Mouse (Mus musculus): ENCODE measurements around the gene Odf4. TPM values are rescaled to one million over a fixed set of nuclear protein-coding genes. Genes with fewer than 3 reads are reported as not detected.

Gene Odf4
- polyA plus RNA-seq, 1 experiment from 2014 or later: not detected

GRCm38 (mm10) chr11:68956107-68956506, 29.2 kb upstream of the Odf4 start:
- Histone ChIP-seq H3K36me3 (ENCODE audit: control insufficient read depth, insufficient read depth, low read length) (no peaks in the 10 kb centered on the region), H3K4me2 (ENCODE audit: low read depth, low read length, severe bottlenecking) (no peak overlapping the region), H3K9ac (ENCODE audit: low read length) (no peak overlapping the region), H3K27me3 (ENCODE audit: control insufficient read depth, insufficient read depth, low read length) (peaks cover 23% of the 10 kb centered on the region), H3K9me3 (ENCODE audit: control insufficient read depth, low read length) (no peaks in the 10 kb centered on the region), H3K4me3 (ENCODE audit: low read depth, low read length) (no peak overlapping the region), H3K27ac (ENCODE audit: low read depth, low read length) (no peak overlapping the region), H3K4me1 (replicated peaks; ENCODE audit: control insufficient read depth, insufficient read depth, low read length) (peaks cover 5% of the 10 kb centered on the region; the same call in 1 of the 2 replicates)
- no peak for ATAC-seq (replicated peaks; ENCODE audit: low FRiP score)
- no peak for DNase-seq (ENCODE audit: low spot score)
- WGBS: 51% methylated on average over 3 of the region's 3 CpGs

GRCm38 (mm10) chr11:68955473-68955872, 28.6 kb upstream of the Odf4 start:
- Histone ChIP-seq H3K4me2 (ENCODE audit: low read depth, low read length, severe bottlenecking) (peak overlapping the region; percentile 68; the same call in 1 of the 2 replicates), H3K4me3 (ENCODE audit: low read depth, low read length) (peak overlapping the region; percentile 33; the same call in 1 of the 2 replicates), H3K36me3 (ENCODE audit: control insufficient read depth, insufficient read depth, low read length) (no peaks in the 10 kb centered on the region), H3K27me3 (ENCODE audit: control insufficient read depth, insufficient read depth, low read length) (peaks cover 23% of the 10 kb centered on the region), H3K27ac (ENCODE audit: low read depth, low read length) (no peak overlapping the region), H3K9me3 (ENCODE audit: control insufficient read depth, low read length) (no peaks in the 10 kb centered on the region), H3K9ac (ENCODE audit: low read length) (no peak overlapping the region), H3K4me1 (replicated peaks; ENCODE audit: control insufficient read depth, insufficient read depth, low read length) (peaks cover 5% of the 10 kb centered on the region; the same call in 1 of the 2 replicates)
- WGBS: 71% methylated on average over 5 of the region's 5 CpGs
- ATAC-seq (replicated peaks; ENCODE audit: low FRiP score) (no peak), DNase-seq (ENCODE audit: low spot score) (no peak)

GRCm38 (mm10) chr11:68954408-68954807, 27.5 kb upstream of the Odf4 start:
- no peak for ATAC-seq (replicated peaks; ENCODE audit: low FRiP score)
- peak; percentile 62 for DNase-seq (ENCODE audit: low spot score)
- peaks cover 23% of the 10 kb centered on the region for H3K27me3 ChIP-seq (ENCODE audit: control insufficient read depth, insufficient read depth, low read length)
- H3K9me3 ChIP-seq (ENCODE audit: control insufficient read depth, low read length): no peaks in the 10 kb centered on the region
- peak overlapping the region; percentile 61 for H3K9ac ChIP-seq (ENCODE audit: low read length)
- no peaks in the 10 kb centered on the region for H3K36me3 ChIP-seq (ENCODE audit: control insufficient read depth, insufficient read depth, low read length)
- peak overlapping the region; percentile 33 for H3K4me3 ChIP-seq (ENCODE audit: low read depth, low read length)
- H3K4me2 ChIP-seq (ENCODE audit: low read depth, low read length, severe bottlenecking): peak overlapping the region; percentile 68
- WGBS: 1% methylated on average over 17 of the region's 17 CpGs
- H3K27ac ChIP-seq (ENCODE audit: low read depth, low read length): no peak overlapping the region
- H3K4me1 ChIP-seq (replicated peaks; ENCODE audit: control insufficient read depth, insufficient read depth, low read length): peaks cover 5% of the 10 kb centered on the region; the same call in 1 of the 2 replicates

- peak overlapping the region; percentile 68 for H3K4me2 ChIP-seq (ENCODE audit: low read depth, low read length, severe bottlenecking)
- peak overlapping the region; percentile 33; the same call in 1 of the 2 replicates for H3K4me3 ChIP-seq (ENCODE audit: low read depth, low read length)
- H3K4me1 ChIP-seq (replicated peaks; ENCODE audit: control insufficient read depth, insufficient read depth, low read length): peaks cover 5% of the 10 kb centered on the region; the same call in 1 of the 2 replicates
- no peaks in the 10 kb centered on the region for H3K36me3 ChIP-seq (ENCODE audit: control insufficient read depth, insufficient read depth, low read length)
- DNase-seq (ENCODE audit: low spot score) (peak; percentile 57), ATAC-seq (replicated peaks; ENCODE audit: low FRiP score) (no peak)
- no peaks in the 10 kb centered on the region for H3K9me3 ChIP-seq (ENCODE audit: control insufficient read depth, low read length)
- H3K9ac ChIP-seq (ENCODE audit: low read length): no peak overlapping the region; the same call in 1 of the 2 replicates
- peaks cover 23% of the 10 kb centered on the region for H3K27me3 ChIP-seq (ENCODE audit: control insufficient read depth, insufficient read depth, low read length)
- 9% methylated on average over 13 of the region's 13 CpGs for WGBS
- H3K27ac ChIP-seq (ENCODE audit: low read depth, low read length): no peak overlapping the region
Measured at GRCm38 (mm10) chr11:68953903-68954302, 27.0 kb upstream of the Odf4 start.

GRCm38 (mm10) chr11:68947542-68947993, 20.7 kb upstream of the Odf4 start:
- WGBS: 7% methylated on average over 12 of the region's 12 CpGs
- Histone ChIP-seq H3K4me2 (ENCODE audit: low read depth, low read length, severe bottlenecking) (peak overlapping the region; percentile 28; the same call in 1 of the 2 replicates), H3K27me3 (ENCODE audit: control insufficient read depth, insufficient read depth, low read length) (peaks cover 2% of the 10 kb centered on the region), H3K4me3 (ENCODE audit: low read depth, low read length) (no peak overlapping the region), H3K9ac (ENCODE audit: low read length) (0 out of 2 replicates have a peak overlapping the region, but pooled peaks have one; percentile 27), H3K27ac (ENCODE audit: low read depth, low read length) (no peak overlapping the region), H3K9me3 (ENCODE audit: control insufficient read depth, low read length) (no peaks in the 10 kb centered on the region), H3K4me1 (replicated peaks; ENCODE audit: control insufficient read depth, insufficient read depth, low read length) (no peaks in the 10 kb centered on the region), H3K36me3 (ENCODE audit: control insufficient read depth, insufficient read depth, low read length) (no peaks in the 10 kb centered on the region)
- ATAC-seq (replicated peaks; ENCODE audit: low FRiP score) (no peak), DNase-seq (ENCODE audit: low spot score) (no peak)

- no peak for DNase-seq (ENCODE audit: low spot score)
- H3K4me1 ChIP-seq (replicated peaks; ENCODE audit: control insufficient read depth, insufficient read depth, low read length): no peaks in the 10 kb centered on the region
- H3K36me3 ChIP-seq (ENCODE audit: control insufficient read depth, insufficient read depth, low read length): no peaks in the 10 kb centered on the region
- peak overlapping the region; percentile 24; the same call in 1 of the 2 replicates for H3K4me2 ChIP-seq (ENCODE audit: low read depth, low read length, severe bottlenecking)
- no peak overlapping the region for H3K9ac ChIP-seq (ENCODE audit: low read length)
- WGBS: 12% methylated on average over 16 of the region's 16 CpGs
- no peak overlapping the region for H3K4me3 ChIP-seq (ENCODE audit: low read depth, low read length)
- H3K27me3 ChIP-seq (ENCODE audit: control insufficient read depth, insufficient read depth, low read length): peaks cover 2% of the 10 kb centered on the region
- no peak for ATAC-seq (replicated peaks; ENCODE audit: low FRiP score)
- no peak overlapping the region for H3K27ac ChIP-seq (ENCODE audit: low read depth, low read length)
- H3K9me3 ChIP-seq (ENCODE audit: control insufficient read depth, low read length): no peaks in the 10 kb centered on the region
Measured at GRCm38 (mm10) chr11:68946806-68947440, 20.0 kb upstream of the Odf4 start.

- no peak overlapping the region for H3K27ac ChIP-seq (ENCODE audit: low read depth, low read length)
- H3K36me3 ChIP-seq (ENCODE audit: control insufficient read depth, insufficient read depth, low read length): no peaks in the 10 kb centered on the region
- ATAC-seq (replicated peaks; ENCODE audit: low FRiP score): no peak
- no peak overlapping the region for H3K9ac ChIP-seq (ENCODE audit: low read length)
- 88% methylated on average over 4 of the region's 4 CpGs for WGBS
- peaks cover 2% of the 10 kb centered on the region for H3K27me3 ChIP-seq (ENCODE audit: control insufficient read depth, insufficient read depth, low read length)
- no peaks in the 10 kb centered on the region for H3K9me3 ChIP-seq (ENCODE audit: control insufficient read depth, low read length)
- no peak overlapping the region for H3K4me2 ChIP-seq (ENCODE audit: low read depth, low read length, severe bottlenecking)
- no peak overlapping the region for H3K4me3 ChIP-seq (ENCODE audit: low read depth, low read length)
- H3K4me1 ChIP-seq (replicated peaks; ENCODE audit: control insufficient read depth, insufficient read depth, low read length): no peaks in the 10 kb centered on the region
- no peak for DNase-seq (ENCODE audit: low spot score)
Measured at GRCm38 (mm10) chr11:68946001-68946400, 19.1 kb upstream of the Odf4 start.

- Histone ChIP-seq H3K4me3 (ENCODE audit: low read depth, low read length) (no peak overlapping the region), H3K27me3 (ENCODE audit: control insufficient read depth, insufficient read depth, low read length) (peaks cover 2% of the 10 kb centered on the region), H3K4me2 (ENCODE audit: low read depth, low read length, severe bottlenecking) (no peak overlapping the region), H3K27ac (ENCODE audit: low read depth, low read length) (no peak overlapping the region), H3K9ac (ENCODE audit: low read length) (no peak overlapping the region), H3K9me3 (ENCODE audit: control insufficient read depth, low read length) (no peaks in the 10 kb centered on the region), H3K36me3 (ENCODE audit: control insufficient read depth, insufficient read depth, low read length) (no peaks in the 10 kb centered on the region), H3K4me1 (replicated peaks; ENCODE audit: control insufficient read depth, insufficient read depth, low read length) (peaks cover 2% of the 10 kb centered on the region; the same call in 1 of the 2 replicates)
- ATAC-seq (replicated peaks; ENCODE audit: low FRiP score) (no peak), DNase-seq (ENCODE audit: low spot score) (no peak)
- 77% methylated on average over 2 of the region's 2 CpGs for WGBS
Measured at GRCm38 (mm10) chr11:68945245-68945644, 18.4 kb upstream of the Odf4 start.
